Mouse (Mus musculus) liver, postnatal 0 days (tissue): Measurements from ENCODE around the gene Spaca9.

Experiments used
- CTCF ChIP-seq: sonication (generic); IDR thresholded peaks from 2 replicates; pipeline ENCODE4 v1.5.1; 2016; ENCODE audit warnings: antibody characterized with exemption, low read depth
- EP300 ChIP-seq: IDR thresholded peaks from 2 replicates; pipeline ENCODE4 v1.6.1; 2016; ENCODE audit warnings: antibody characterized with exemption, low read depth, mild to moderate bottlenecking

GRCm38 (mm10) chr2:28727786-28728404, 28.4 kb upstream of the Spaca9 start:
- TF ChIP-seq EP300 (no peak), CTCF (no peak)
